Mouse (Mus musculus) forebrain, embryonic 12.5 days (tissue): ENCODE results near the gene Cd276. TPM values are rescaled to one million over a fixed set of nuclear protein-coding genes. Genes with fewer than 3 reads are reported as not detected.
A peak's percentile ranks its signal among the peaks of the same experiment; 100 is the strongest.
"Not testable (repeated sequence)": the region's sequence is repeated elsewhere in the genome, so short reads cannot be mapped to it uniquely, and the experiment has no call there.

ENCODE experiments used
- ATAC-seq: fragments of 200-750 bp; cut with Nextera tagmentation; 2 replicates; pipeline ENCODE4 v1.8.0; 2017; ENCODE audit warnings: moderate TSS enrichment; ENCODE audit not compliant: low FRiP score
- H3K27ac ChIP-seq: fragments of 300-500 bp; sonication (generic); 2 replicates; pipeline ENCODE4 v1.5.1; 2016; ENCODE audit warnings: mild to moderate bottlenecking
- H3K27me3 ChIP-seq: fragments of 300-500 bp; sonication (generic); 2 replicates; pipeline ENCODE4 v1.6.1; 2016; ENCODE audit warnings: mild to moderate bottlenecking
- H3K36me3 ChIP-seq: fragments of 300-500 bp; sonication (generic); replicated peaks from 2 replicates; pipeline ENCODE4 v1.6.1; 2016; ENCODE audit warnings: mild to moderate bottlenecking
- H3K4me1 ChIP-seq: fragments of 300-500 bp; sonication (generic); 2 replicates; pipeline ENCODE4 v1.6.1; 2016
- H3K4me2 ChIP-seq: fragments of 300-500 bp; sonication (generic); 2 replicates; pipeline ENCODE4 v1.6.1; 2016; ENCODE audit warnings: mild to moderate bottlenecking, moderate library complexity
- H3K4me3 ChIP-seq: fragments of 300-500 bp; sonication (generic); replicated peaks from 2 replicates; pipeline ENCODE4 v1.5.1; 2016; ENCODE audit warnings: mild to moderate bottlenecking
- H3K9ac ChIP-seq: fragments of 300-500 bp; sonication (generic); 2 replicates; pipeline ENCODE4 v1.6.1; 2016; ENCODE audit warnings: mild to moderate bottlenecking
- H3K9me3 ChIP-seq: fragments of 300-500 bp; sonication (generic); 2 replicates; pipeline ENCODE4 v1.6.1; 2016
- WGBS: fragments of 180-500 bp; shearing (Covaris S2); methylation state at CpG from one replicate; pipeline ENCODE4 v1.1.7; 2016; 5-methylcytosine and 5-hydroxymethylcytosine counted together
- polyA plus RNA-seq: library from polyadenylated mRNA; unstranded; fragments of >200 nt; fragmentation: Nextera tagmentation; extraction: Ambion mirVana; gene quantifications from 2 replicates; pipeline ENCODE4 v1.2.1, GENCODE M21; 2016

Cd276 gene
- polyA plus RNA-seq, 1 experiment from 2014 or later = 32.2 TPM

GRCm38 (mm10) chr9:58567682-58568081, 12.4 kb upstream of the Cd276 start:
- Histone ChIP-seq H3K4me3 (no peak overlapping the region), H3K9me3 (no peaks in the 10 kb centered on the region), H3K27ac (no peak overlapping the region), H3K4me1 (no peaks in the 10 kb centered on the region), H3K36me3 (no peaks in the 10 kb centered on the region), H3K4me2 (no peak overlapping the region), H3K9ac (no peak overlapping the region), H3K27me3 (no peaks in the 10 kb centered on the region)
- ATAC-seq = no peak

- H3K9ac ChIP-seq, H3K4me1 ChIP-seq, H3K27me3 ChIP-seq, H3K36me3 ChIP-seq, H3K9me3 ChIP-seq, H3K4me2 ChIP-seq, H3K4me3 ChIP-seq, ATAC-seq, H3K27ac ChIP-seq: not testable (repeated sequence)
- 72% methylated on average over 3 of the region's 3 CpGs for WGBS
Observed at GRCm38 (mm10) chr9:58565945-58566344, 10.7 kb upstream of the Cd276 start.

DNA sequence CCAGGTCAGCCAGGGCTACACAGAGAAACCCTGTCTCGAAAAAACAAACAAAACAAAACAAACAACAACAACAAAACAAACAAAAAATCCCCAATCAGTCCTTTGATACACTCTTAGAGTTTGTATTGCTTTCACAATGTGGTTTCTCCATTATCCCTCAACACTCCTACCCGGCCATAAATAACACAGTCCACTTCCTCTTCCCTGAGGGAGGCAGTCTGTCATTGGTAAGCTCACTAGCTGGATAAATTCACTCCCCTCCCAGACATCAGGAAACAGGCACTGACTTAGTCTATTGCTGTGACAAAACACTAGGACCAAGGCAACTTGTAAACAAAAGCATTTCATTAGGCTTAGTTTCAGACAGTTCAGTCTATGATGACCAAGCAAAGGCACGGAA, 5.0 kb upstream of the Cd276 start:
- H3K9ac ChIP-seq = no peak overlapping the region
- no peaks in the 10 kb centered on the region for H3K9me3 ChIP-seq
- no peaks in the 10 kb centered on the region for H3K36me3 ChIP-seq
- H3K4me3 ChIP-seq = no peak overlapping the region
- no peaks in the 10 kb centered on the region for H3K27me3 ChIP-seq
- no peak overlapping the region for H3K4me2 ChIP-seq
- H3K4me1 ChIP-seq = peaks cover 8% of the 10 kb centered on the region
- WGBS = 69% methylated on average over 3 of the region's 3 CpGs
- H3K27ac ChIP-seq = no peak overlapping the region
- ATAC-seq = no peak

DNA sequence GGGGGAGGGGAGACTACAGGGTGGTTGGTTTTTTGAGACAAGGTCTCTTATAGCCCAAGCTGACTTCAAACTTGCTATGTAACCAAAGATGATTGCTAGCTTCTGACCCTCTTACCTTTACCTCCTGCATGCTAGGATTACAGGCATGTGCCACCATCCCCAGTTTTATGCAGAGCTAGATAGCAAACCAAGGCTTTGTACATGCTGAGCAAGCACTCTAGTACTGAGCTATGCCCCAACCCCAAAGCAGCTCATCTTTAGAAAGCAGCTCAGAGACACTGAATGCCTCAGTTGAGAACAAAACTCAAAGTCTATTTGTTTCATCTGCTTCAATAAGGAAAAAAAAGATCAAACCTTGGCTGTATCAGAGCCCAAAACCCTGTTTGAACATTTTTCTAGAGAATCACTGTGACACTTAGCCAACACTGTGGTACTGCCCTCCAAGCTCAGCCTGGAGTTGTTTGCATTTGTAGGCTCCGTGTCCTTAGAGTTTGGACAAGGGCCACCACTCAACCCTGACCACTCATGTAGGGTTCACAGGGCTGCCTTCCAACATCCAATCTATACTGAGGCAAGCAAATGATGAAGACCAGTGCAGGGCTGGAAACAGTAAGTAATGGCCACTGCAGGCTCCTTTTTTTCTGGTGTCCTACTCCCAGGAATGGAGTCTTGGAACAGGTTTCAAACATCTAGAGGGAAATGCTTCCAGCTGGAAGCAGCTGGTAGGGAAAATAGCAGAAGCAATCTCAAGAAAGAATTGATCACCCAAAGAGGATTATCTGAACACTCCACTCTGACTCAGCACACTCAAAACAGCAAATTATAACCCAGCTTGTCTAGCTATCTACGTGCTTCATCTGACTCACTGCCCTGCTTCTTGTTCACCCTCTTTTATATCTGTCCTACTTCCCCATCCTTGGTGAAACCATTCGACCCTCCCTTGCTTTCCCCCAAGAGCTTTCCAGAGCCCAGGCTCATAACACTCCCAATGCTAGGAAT, 2.5 kb upstream of the Cd276 start:
- Histone ChIP-seq H3K4me3 (no peak overlapping the region), H3K36me3 (no peaks in the 10 kb centered on the region), H3K27me3 (no peaks in the 10 kb centered on the region), H3K9me3 (no peaks in the 10 kb centered on the region), H3K4me2 (no peak overlapping the region), H3K4me1 (peaks cover 21% of the 10 kb centered on the region), H3K27ac (no peak overlapping the region), H3K9ac (no peak overlapping the region)
- 85% methylated on average over 3 of the region's 3 CpGs for WGBS
- no peak for ATAC-seq

DNA sequence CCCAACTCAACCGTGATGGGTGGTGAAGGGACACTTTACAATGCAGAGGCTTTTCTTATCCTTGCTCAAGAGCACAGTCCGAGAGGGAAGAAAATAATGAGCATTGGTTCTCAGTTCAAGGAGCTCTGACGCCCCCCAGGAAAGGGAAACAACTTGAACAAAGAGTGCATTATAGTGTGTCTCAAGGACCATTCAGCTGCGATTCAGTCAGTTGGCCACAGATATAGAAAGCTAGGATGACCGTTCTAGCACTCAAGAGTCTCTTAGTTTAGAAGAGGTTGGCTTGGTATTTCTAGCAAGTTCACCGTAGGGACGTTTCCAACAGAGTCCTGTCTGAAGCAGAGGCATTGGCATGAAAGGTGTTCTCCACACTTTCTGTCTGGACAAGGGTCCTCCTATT, 1.4 kb upstream of the Cd276 start:
- H3K4me2 ChIP-seq = no peak overlapping the region
- ATAC-seq = no peak
- no peak overlapping the region for H3K27ac ChIP-seq
- no peak overlapping the region for H3K9ac ChIP-seq
- H3K9me3 ChIP-seq = no peaks in the 10 kb centered on the region
- no peaks in the 10 kb centered on the region for H3K27me3 ChIP-seq
- H3K4me1 ChIP-seq = peaks cover 21% of the 10 kb centered on the region
- no peak overlapping the region for H3K4me3 ChIP-seq
- H3K36me3 ChIP-seq = no peaks in the 10 kb centered on the region
- 36% methylated on average over 7 of the region's 7 CpGs for WGBS

DNA sequence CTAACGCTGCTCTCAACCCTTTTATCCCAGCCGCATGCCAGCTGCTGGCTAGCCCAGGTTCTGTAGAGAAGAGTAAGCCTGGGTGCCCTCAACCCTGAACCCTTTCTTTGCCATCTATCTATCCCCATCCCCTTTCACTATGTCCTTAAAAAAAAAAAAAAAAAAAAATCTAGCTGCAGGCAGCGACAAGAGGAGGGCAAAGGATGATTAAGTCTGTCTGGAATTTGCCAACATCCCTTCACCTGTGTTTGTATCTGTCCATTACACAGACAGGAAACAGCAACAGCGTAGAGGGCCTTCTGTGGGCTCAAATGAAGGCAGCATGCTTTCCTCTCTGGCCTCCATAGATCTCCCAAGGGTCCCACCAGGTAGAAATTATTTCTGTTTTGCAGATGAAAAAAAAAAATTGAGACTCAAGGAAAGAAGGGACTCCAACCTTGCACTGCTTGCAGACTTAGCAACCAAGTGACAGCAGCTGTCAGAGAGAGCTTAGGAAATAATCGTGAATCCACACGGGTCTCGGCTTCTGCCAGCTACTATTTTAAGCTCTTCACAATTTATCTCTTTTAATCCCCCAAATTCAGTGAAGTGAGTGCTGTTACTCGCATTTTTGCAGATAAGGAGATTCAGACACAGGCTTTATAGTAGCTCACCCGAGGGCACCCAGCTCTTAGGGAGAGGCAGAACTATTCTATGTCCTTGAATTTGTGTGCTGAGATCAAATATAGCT, 613 bp upstream of the Cd276 start:
- H3K27me3 ChIP-seq = no peaks in the 10 kb centered on the region
- WGBS = 24% methylated on average over 9 of the region's 9 CpGs
- H3K4me3 ChIP-seq = peak overlapping the region; percentile 90
- H3K4me2 ChIP-seq = peak overlapping the region; percentile 83
- H3K27ac ChIP-seq = peak overlapping the region; percentile 94
- peak overlapping the region; percentile 97 for H3K9ac ChIP-seq
- H3K36me3 ChIP-seq = no peaks in the 10 kb centered on the region
- no peak; the same call in 1 of the 2 replicates for ATAC-seq
- no peaks in the 10 kb centered on the region for H3K9me3 ChIP-seq
- peaks cover 21% of the 10 kb centered on the region for H3K4me1 ChIP-seq

- 15% methylated on average over 23 of the region's 23 CpGs for WGBS
- ATAC-seq = peak; percentile 55; the same call in 1 of the 2 replicates
- peak overlapping the region; percentile 94 for H3K27ac ChIP-seq
- peak overlapping the region; percentile 90 for H3K4me3 ChIP-seq
- peak overlapping the region; percentile 83 for H3K4me2 ChIP-seq
- H3K9ac ChIP-seq = peak overlapping the region; percentile 97
- H3K36me3 ChIP-seq = no peaks in the 10 kb centered on the region
- no peaks in the 10 kb centered on the region for H3K9me3 ChIP-seq
- peaks cover 21% of the 10 kb centered on the region for H3K4me1 ChIP-seq
- no peaks in the 10 kb centered on the region for H3K27me3 ChIP-seq
Observed at GRCm38 (mm10) chr9:58554056-58554907, 955 bp downstream of the Cd276 start.

GRCm38 (mm10) chr9:58552083-58552482, 3.2 kb downstream of the Cd276 start:
- 85% methylated on average over 9 of the region's 9 CpGs for WGBS
- ATAC-seq = no peak
- Histone ChIP-seq H3K4me3 (no peak overlapping the region), H3K4me1 (peaks cover 25% of the 10 kb centered on the region), H3K27ac (no peak overlapping the region), H3K27me3 (no peaks in the 10 kb centered on the region), H3K9ac (no peak overlapping the region), H3K9me3 (no peaks in the 10 kb centered on the region), H3K36me3 (no peaks in the 10 kb centered on the region), H3K4me2 (no peak overlapping the region)

DNA sequence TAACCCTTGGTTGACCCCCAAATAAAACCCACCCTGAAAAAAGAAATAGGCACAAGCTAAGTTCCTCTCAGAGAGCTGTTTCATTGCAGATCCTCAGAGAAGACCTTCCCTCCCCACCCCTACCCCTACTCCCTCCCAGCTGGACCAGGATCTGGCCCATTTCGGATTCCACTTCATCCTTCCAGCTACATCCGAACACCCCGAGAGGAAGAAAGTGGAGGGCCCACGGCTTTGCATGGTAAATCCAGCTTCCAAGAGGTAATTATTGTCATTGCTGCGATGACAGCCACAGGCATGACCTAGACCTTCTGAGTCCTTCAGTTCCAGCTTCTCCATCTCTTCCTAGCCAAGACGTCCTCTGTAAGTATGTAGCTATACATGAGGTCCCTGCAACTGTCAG, 4.3 kb downstream of the Cd276 start:
- ATAC-seq = no peak
- no peaks in the 10 kb centered on the region for H3K9me3 ChIP-seq
- no peaks in the 10 kb centered on the region for H3K36me3 ChIP-seq
- H3K4me2 ChIP-seq = no peak overlapping the region
- H3K4me3 ChIP-seq = no peak overlapping the region
- H3K4me1 ChIP-seq = peaks cover 23% of the 10 kb centered on the region
- H3K9ac ChIP-seq = no peak overlapping the region
- H3K27ac ChIP-seq = no peak overlapping the region
- WGBS = 92% methylated on average over 6 of the region's 6 CpGs
- no peaks in the 10 kb centered on the region for H3K27me3 ChIP-seq

GRCm38 (mm10) chr9:58549694-58550093, 5.5 kb downstream of the Cd276 start:
- Histone ChIP-seq H3K36me3 (no peaks in the 10 kb centered on the region), H3K4me3 (no peak overlapping the region), H3K27ac (no peak overlapping the region), H3K27me3 (no peaks in the 10 kb centered on the region), H3K4me1 (peaks cover 21% of the 10 kb centered on the region), H3K9me3 (no peaks in the 10 kb centered on the region), H3K9ac (no peak overlapping the region), H3K4me2 (no peak overlapping the region)
- WGBS = 84% methylated on average over 3 of the region's 3 CpGs
- no peak for ATAC-seq

DNA sequence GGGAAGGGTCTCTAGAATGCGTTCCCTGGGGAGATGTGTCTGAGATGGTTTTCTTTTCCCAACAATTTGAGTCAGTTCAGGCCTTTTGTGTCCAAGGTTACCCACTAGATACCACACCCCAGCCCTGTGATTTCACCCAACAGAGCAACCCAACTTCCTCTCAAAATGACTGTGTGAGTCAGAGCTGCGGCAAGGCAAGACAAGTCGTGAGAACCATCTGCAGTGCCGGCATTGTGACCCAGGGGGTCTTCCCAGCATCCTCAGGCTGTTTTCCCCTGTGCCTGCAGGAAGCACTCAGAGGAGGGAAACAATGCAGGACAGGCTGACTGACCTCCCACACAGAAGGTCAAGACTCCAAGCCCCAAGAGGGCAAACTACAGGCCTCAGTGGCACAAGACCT, 6.3 kb downstream of the Cd276 start:
- no peak overlapping the region for H3K4me2 ChIP-seq
- WGBS = 58% methylated on average over 4 of the region's 4 CpGs
- H3K4me3 ChIP-seq = no peak overlapping the region
- no peaks in the 10 kb centered on the region for H3K9me3 ChIP-seq
- no peak overlapping the region for H3K27ac ChIP-seq
- H3K4me1 ChIP-seq = peaks cover 15% of the 10 kb centered on the region
- no peaks in the 10 kb centered on the region for H3K36me3 ChIP-seq
- no peak overlapping the region for H3K9ac ChIP-seq
- ATAC-seq = no peak
- H3K27me3 ChIP-seq = no peaks in the 10 kb centered on the region
